Mouse (Mus musculus) large intestine, adult 2 months (tissue): ENCODE measurements around the gene Relch. TPM values are rescaled to one million over a fixed set of nuclear protein-coding genes. Genes with fewer than 3 reads are reported as not detected.

Experiments
- DNase-seq: peaks from one replicate; pipeline ENCODE4 v3.0.0-alpha.2; 2012; ENCODE audit warnings: low read depth, low spot score
- WGBS: fragments of 180-500 bp; shearing (Covaris S2); methylation state at CpG from one replicate; pipeline ENCODE4 v1.1.7; 2018; 5-methylcytosine and 5-hydroxymethylcytosine counted together
- polyA plus RNA-seq: library from polyadenylated mRNA; depleted of rRNA; stranded (reverse); fragments of >200 nt; gene quantifications from 2 replicates; pipeline ENCODE4 v1.2.3, GENCODE M21; 2012; rRNA removed

Relch gene
- polyA plus RNA-seq, 1 experiment: 14.1 TPM

- WGBS: 22% methylated on average over 5 of the region's 5 CpGs
- no peak for DNase-seq
Observed at GRCm38 (mm10) chr1:105784257-105785016, 120.8 kb downstream of the Relch start.

GRCm38 (mm10) chr1:105785146-105785545 lies 121.5 kb downstream of the Relch start:
- DNase-seq: no peak
- WGBS: 20% methylated on average over 4 of the region's 4 CpGs

- no peak for DNase-seq
- 21% methylated on average over 6 of the region's 6 CpGs for WGBS
Observed at GRCm38 (mm10) chr1:105786731-105787357, 123.2 kb downstream of the Relch start.

- 46% methylated on average over 3 of the region's 3 CpGs for WGBS
- no peak for DNase-seq
Observed at GRCm38 (mm10) chr1:105790103-105790502, 126.4 kb downstream of the Relch start.

- WGBS: 48% methylated on average over 6 of the region's 6 CpGs
- DNase-seq: no peak
Observed at GRCm38 (mm10) chr1:105794670-105795069, 131.0 kb downstream of the Relch start.

- DNase-seq: no peak
- WGBS: 88% methylated on average over 4 of the region's 4 CpGs
Observed at GRCm38 (mm10) chr1:105795705-105796104, 132.0 kb downstream of the Relch start.

- WGBS: 70% methylated on average over 6 of the region's 6 CpGs
- DNase-seq: no peak
Observed at GRCm38 (mm10) chr1:105800570-105800969, 136.9 kb downstream of the Relch start.

GRCm38 (mm10) chr1:105801252-105801651 lies 137.6 kb downstream of the Relch start:
- DNase-seq: no peak

GRCm38 (mm10) chr1:105802941-105803340 lies 139.3 kb downstream of the Relch start:
- no peak for DNase-seq
- WGBS: 61% methylated on average over 6 of the region's 6 CpGs

- 70% methylated on average over 3 of the region's 3 CpGs for WGBS
Observed at GRCm38 (mm10) chr1:105804285-105804684, 140.6 kb downstream of the Relch start.

More at GRCm38 (mm10) chr1:105804285-105804684, 140.6 kb downstream of the Relch start:
- no peak for DNase-seq

Other genes with a start within 250 kb of the Relch start
- gene Pign, start 184 bp upstream of the Relch start, polyA plus RNA-seq: 9.1 and 13.3 TPM in 2 replicates
- gene Tnfrsf11a, start 116.9 kb downstream of the Relch start, polyA plus RNA-seq: 23.4 and 30.6 TPM in 2 replicates